Mouse (Mus musculus) stomach, embryonic 15.5 days (tissue): Measurements from ENCODE around the gene Gm21891. TPM values are rescaled to one million over a fixed set of nuclear protein-coding genes. Genes with fewer than 3 reads are reported as not detected.
"Not testable (repeated sequence)": the region's sequence is repeated elsewhere in the genome, so short reads cannot be mapped to it uniquely, and the experiment has no call there.

Experiments used
- ATAC-seq: fragments of 200-750 bp; cut with Nextera tagmentation; 2 replicates; pipeline ENCODE4 v1.8.0; 2017; ENCODE audit warnings: low read depth, moderate number of reproducible peaks, moderate TSS enrichment; ENCODE audit not compliant: insufficient read depth, low FRiP score
- H3K27ac ChIP-seq: fragments of 300-500 bp; sonication (generic); 2 replicates; pipeline ENCODE4 v1.5.1; 2015; ENCODE audit warnings: mild to moderate bottlenecking, inconsistent platforms
- H3K27me3 ChIP-seq: fragments of 300-500 bp; sonication (generic); replicated peaks from 2 replicates; pipeline ENCODE4 v1.6.1; 2015; ENCODE audit warnings: inconsistent platforms
- H3K36me3 ChIP-seq: fragments of 300-500 bp; sonication (generic); 2 replicates; pipeline ENCODE4 v1.6.1; 2015; ENCODE audit warnings: inconsistent platforms
- H3K4me1 ChIP-seq: fragments of 300-500 bp; sonication (generic); 2 replicates; pipeline ENCODE4 v1.6.1; 2015; ENCODE audit warnings: inconsistent platforms
- H3K4me2 ChIP-seq: fragments of 300-500 bp; sonication (generic); 2 replicates; pipeline ENCODE4 v1.6.1; 2015; ENCODE audit warnings: mild to moderate bottlenecking, inconsistent platforms
- H3K4me3 ChIP-seq: fragments of 300-500 bp; sonication (generic); replicated peaks from 2 replicates; pipeline ENCODE4 v1.5.1; 2015; ENCODE audit warnings: inconsistent platforms
- H3K9ac ChIP-seq: fragments of 300-500 bp; sonication (generic); 2 replicates; pipeline ENCODE4 v1.6.1; 2015; ENCODE audit warnings: inconsistent platforms
- H3K9me3 ChIP-seq: fragments of 300-500 bp; sonication (generic); 2 replicates; pipeline ENCODE4 v1.6.1; 2016; ENCODE audit warnings: inconsistent platforms
- WGBS: fragments of 180-500 bp; shearing (Covaris S2); methylation state at CpG from one replicate; pipeline ENCODE4 v1.1.7; 2015; 5-methylcytosine and 5-hydroxymethylcytosine counted together
- polyA plus RNA-seq: library from polyadenylated mRNA; unstranded; fragments of >200 nt; fragmentation: Nextera tagmentation; extraction: Ambion mirVana; gene quantifications from 2 replicates; pipeline ENCODE4 v1.2.1, GENCODE M21; 2015

The Gm21891 gene
- polyA plus RNA-seq: not detected in 2 replicates

GRCm38 (mm10) chrY:13133392-13133791, at the start of gene Gm21891:
TSS of gene Gm21891 (minus strand) at chrY:13133492.
- whole genome bisulfite sequencing: no CpG with 5 or more reads among the region's 3 CpGs
- not testable (repeated sequence) for H3K4me1 ChIP-seq, H3K36me3 ChIP-seq, H3K4me3 ChIP-seq, ATAC-seq, H3K9me3 ChIP-seq, H3K4me2 ChIP-seq, H3K9ac ChIP-seq, H3K27me3 ChIP-seq, H3K27ac ChIP-seq

- H3K4me3 ChIP-seq, H3K9ac ChIP-seq, H3K36me3 ChIP-seq, ATAC-seq, H3K27ac ChIP-seq, H3K9me3 ChIP-seq, H3K27me3 ChIP-seq, H3K4me1 ChIP-seq, H3K4me2 ChIP-seq: not testable (repeated sequence)
These were observed 28.4 kb upstream of the Gm21891 start, which contains the start of gene Gm21425 for GRCm38 (mm10) chrY:13161668-13162067. TSS of gene Gm21425 (plus strand) at chrY:13161968.

Other genes with a start within 250 kb of the Gm21891 start
- gene Gm20807, start 90.6 kb downstream of the Gm21891 start, polyA plus RNA-seq: not detected in 2 replicates
- not detected in 2 replicates for gene Gm21425, start 28.5 kb upstream of the Gm21891 start, polyA plus RNA-seq
- gene Gm21828, start 90.4 kb upstream of the Gm21891 start, polyA plus RNA-seq: not detected in 2 replicates
- not detected in 2 replicates for gene Gm21440, start 118.9 kb upstream of the Gm21891 start, polyA plus RNA-seq
- gene Gm21454, start 119.0 kb upstream of the Gm21891 start, polyA plus RNA-seq: not detected in 2 replicates
- gene Gm21725, start 215.6 kb upstream of the Gm21891 start, polyA plus RNA-seq: not detected in 2 replicates